Mouse (Mus musculus): ENCODE data around the gene Ptgfrn.

- TF ChIP-seq ZC3H11A (IDR thresholded peaks at IDR 0.05; ENCODE audit: borderline replicate concordance, low read depth, low read length) (no peak), CHD2 (IDR thresholded peaks at IDR 0.05; ENCODE audit: low read depth, low read length) (no peak), ZNF384 (IDR thresholded peaks at IDR 0.05; ENCODE audit: low read depth, low read length) (no peak)
Observed at GRCm38 (mm10) chr3:101012597-101012996, 97.5 kb downstream of the Ptgfrn start.

All from ES-E14 (cell line).